Mouse (Mus musculus): ENCODE data around the gene Ppm1h.

Ppm1h gene

DNA sequence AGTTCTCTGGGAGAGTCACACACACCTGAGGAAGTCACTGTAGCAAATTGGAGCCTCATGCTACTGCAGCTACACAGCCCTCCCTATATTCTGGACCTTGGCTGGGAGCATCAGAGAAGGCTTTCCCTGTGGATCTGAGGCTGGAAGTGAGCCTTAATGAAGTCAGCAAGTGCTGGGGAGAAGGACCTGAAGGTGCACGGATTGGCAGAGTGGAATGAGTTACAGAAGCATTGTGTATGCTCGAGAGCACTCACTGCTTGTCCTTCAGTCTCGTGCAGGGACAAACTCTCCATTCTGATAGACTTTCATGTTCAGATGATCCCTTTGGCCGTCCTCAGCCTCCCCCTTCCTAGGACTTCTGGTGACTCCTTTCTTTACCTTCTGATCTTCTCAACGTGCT, 26.3 kb downstream of the Ppm1h start:
- no peak for DNase-seq (ENCODE audit: low spot score)

DNA sequence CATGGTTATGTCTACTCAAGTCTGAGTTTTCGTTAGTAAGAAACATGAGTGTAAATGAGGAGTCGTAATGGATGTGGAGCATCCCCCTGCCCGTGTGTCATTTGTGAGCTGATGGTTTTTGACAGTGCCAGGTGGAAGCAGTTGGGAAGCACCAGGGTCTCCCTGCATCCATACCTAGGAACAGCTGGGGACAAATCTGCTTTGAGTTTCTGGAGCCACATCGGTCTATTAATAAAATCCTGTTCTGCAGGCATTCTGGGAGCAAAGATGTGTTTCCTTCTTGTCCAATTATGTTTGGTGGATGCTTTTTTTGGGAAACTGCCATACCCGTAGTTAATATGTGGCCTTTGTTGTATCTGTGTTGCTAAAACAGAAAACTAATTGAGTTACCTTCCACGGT, 26.9 kb downstream of the Ppm1h start:
- no peak for DNase-seq (ENCODE audit: low spot score)

DNA sequence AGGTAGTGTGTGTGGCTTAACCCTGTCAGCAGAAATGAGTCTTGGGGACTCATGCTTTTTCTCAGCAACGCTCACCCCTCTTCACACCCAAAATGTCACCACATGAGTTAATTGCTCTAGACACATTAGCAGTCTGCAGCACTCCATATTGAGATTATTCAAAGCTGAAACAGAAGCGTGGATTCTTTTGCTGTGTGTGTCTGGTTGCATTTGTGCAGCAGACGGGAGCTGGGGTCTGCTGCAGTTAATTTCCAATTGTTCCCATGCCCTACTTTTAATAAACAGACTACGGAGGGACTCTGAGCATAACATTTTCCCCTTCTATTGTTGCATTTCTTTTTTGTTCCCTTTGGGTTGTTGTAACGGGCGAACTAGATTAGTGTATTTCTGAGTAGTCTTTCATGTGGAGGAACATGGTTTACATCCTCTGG, 32.8 kb downstream of the Ppm1h start:
- no peak for DNase-seq (ENCODE audit: low spot score)

DNA sequence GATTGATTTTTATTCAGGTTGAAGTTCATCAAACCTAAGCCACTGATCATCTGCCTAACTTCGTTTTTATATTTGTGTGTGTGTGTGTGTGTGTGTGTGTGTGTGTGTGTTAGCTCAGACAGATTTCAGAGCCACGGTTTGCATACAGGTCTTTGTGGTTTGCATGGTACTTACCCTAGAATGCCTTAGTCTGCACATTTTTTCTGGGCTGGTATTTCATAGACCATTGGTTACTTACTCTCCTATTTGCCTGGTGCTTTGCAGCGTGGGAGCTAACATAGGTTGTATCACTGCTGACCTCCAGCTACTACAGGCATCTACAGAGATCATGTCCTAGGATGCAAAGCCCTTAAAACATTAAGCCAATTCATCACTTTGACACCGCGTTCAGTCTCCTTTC, 33.7 kb downstream of the Ppm1h start:
- no peak for DNase-seq (ENCODE audit: low spot score)

DNA sequence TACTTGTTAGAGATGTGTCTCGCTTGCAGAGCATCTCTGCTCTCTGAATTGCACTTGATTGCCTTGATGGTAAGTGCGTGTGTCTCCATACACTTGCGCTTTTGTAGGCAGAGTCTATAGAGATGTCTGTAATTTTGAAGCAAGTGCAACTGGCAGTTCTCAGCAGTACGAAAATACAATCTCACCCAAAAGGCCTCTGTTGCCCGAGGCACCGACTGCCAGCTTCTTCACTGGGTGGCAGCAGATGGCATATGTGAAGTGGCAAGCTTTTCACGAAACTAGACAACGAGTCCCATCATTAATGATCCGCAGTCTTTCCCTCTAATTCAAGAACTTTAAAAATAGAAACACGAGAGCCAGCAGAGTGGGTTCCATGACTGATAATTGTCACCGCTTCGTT, 37.3 kb downstream of the Ppm1h start:
- DNase-seq (ENCODE audit: low spot score): no peak

DNA sequence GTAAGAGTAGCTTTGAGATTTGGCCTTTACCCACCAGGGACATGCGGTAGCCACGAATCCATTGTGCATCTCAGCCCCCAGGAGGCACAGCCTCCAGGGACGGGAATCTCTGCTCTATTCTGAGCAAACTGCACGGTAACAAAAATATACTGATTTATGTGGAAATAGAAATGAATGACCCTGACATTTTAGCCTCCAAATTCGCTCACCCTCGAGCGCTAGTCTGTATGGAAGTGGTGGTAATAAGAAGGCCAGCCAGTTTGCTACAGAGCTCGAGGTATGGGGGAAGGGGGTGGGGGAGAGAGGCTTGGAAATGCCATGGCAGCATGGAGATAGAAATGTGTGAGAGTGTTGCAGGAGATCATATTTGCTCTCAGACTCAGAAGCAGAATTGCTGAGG, 37.7 kb downstream of the Ppm1h start:
- no peak for DNase-seq (ENCODE audit: low spot score)

DNA sequence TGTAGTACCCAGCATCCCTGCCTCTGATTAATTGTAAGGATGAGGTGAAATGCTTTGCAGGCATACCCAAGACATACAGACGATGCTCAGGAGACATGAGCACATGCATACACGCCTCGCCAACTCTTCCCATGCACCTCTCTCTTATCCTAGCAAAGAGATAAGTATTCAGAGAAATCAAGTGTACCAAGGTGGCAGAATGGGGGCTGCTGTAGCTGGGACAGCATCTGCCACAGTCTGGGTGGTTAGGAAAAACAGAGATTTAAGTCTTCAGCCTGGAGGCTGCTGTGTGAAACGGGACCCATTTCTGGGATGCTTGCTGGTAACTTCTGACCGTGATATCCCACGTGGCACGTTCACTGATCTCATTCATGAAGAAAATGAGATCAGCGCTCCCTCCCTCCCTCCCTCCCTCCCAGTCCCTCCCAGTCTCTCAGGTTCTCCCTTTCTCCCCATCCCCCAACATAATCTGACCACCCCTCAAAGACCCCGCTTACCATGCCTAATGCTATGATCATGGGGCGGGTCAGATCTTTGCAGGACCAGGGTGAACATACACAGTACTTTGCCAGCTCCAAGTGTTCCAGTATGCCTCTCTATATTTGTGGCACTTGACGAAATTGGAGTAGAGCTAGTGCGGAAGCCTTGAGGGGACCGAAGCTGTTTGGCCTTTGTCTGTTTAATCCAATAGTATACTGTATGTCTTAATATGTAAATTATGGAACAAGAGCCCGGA, 38.3 kb downstream of the Ppm1h start:
- no peak for DNase-seq (ENCODE audit: low spot score)

DNA sequence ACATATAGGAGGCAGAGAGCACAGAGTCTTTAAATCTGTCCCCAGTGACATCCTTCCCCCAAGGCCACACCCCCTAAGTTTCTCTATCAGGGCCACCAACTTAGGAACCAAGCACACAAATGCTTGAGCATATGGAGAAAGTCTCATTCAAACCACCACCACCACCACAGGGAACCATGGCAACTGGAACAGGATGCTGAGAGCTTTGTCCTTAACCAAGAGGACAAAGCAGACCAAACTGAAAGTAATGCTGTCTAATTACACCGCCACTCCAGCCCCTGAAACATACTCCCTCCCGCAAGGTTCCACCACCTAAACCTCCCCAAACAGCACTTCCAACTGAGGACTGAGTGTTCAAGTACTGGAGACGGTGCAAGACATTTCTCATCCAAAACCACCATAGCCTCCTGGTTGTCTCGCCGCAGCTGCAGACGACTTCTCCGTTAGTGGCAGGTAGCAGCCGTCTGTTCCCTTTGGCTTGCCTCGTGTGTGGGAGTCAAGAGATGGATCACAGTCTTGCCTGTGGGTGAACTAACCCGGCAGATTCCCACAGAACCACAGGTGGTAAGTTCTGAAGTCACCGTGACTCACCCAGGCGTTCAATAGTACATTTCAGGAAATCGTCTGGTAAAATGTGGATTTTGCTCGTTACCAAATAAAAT, 39.3 kb downstream of the Ppm1h start:
- no peak for DNase-seq (ENCODE audit: low spot score)

DNA sequence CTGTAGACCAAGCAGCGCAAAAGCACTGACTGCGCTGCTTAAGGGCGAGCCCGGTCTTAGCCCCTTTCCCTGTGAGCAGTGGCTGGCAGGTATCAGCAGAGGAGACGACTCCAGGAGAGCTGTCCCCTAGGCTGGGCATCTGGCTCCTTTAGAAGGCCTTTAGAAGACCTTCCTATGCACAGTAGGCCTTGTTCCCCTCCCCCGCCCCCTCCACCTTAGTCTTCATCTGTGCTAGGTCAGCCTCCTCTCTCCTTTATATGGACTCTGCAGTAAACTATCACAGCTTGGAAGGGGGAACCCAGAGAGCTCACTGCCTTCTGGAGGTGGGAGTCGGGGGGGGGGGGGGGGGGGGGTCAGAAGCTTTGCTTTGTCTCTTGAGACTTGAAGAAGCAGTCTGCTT, 40.4 kb downstream of the Ppm1h start:
- DNase-seq (ENCODE audit: low spot score): no peak

DNA sequence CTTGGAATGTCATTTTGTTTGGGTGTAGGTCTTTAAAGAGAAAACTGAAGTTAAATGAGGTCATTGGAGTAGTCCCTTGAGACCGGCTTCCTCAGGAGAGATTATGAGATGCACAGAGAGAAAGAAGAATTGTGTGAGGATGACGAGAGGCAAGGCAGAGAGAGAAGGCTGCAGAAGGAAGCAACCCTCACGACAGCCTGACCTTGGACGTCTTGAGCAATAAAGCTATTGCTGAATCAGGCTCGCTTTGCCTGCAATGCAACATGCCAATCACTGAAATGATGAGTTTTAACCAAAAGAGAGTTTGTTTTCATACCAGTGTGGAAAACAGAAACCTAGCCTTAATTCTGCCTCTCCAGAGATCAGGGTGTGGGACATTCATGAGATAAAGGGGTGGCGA, 43.5 kb downstream of the Ppm1h start:
- no peak for DNase-seq (ENCODE audit: low spot score)

DNA sequence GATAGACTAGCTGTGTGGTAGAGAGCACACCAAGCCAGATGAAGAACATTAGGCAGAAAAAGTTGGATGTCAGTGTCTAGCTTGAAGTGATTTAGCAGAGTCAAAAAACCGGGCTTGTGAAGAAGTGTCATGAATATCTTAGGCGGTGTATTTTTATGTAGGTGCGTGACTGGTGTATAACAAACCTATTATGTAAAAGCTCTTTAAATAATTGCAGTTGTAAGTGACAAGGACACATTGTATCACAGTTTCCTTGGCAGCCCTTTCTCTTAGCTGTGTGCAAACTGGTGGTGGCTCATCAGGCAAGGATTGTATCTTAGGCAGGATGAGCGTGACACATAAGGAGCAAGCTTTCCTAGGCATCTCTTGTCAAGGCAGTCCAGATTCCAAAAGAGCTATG, 46.1 kb downstream of the Ppm1h start:
- no peak for DNase-seq (ENCODE audit: low spot score)

DNA sequence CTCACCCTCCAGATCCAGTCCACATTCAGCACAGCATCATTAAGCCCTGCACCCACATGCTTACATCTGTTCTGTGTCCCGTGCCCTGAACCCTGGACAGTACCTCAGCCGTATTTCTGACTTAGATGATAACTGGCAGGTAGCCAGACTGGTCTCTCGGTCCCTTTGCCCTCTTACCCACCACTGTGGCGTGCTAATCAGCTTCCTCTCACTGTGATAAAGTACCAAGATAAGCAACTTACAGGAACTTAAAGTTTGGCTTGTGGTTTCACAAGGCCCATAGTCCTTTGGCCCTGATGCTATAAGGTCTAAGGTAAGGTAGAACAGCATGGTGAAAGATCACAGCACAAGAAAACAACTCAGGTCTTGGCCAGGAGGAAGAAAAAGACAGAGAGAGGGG, 48.7 kb downstream of the Ppm1h start:
- peak; percentile 23 for DNase-seq (ENCODE audit: low spot score)

DNA sequence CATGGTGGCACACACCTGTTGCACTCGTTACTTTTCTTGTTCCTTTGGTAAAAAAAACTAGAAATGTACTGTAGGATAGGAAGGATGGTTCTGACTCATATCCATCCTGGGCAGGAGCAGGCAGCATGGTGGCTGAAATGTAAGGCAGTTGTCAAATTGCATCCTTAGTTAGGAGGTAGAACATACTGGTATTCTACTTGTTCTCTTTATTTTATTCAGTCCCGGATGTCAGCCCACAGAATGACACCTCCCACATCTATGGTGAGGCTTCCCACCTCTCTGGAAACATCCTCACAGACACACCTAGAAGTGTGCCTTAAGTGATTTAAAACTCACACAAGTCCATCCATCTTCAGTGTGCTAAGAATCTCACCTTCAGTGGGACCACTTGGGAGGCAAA, 49.6 kb downstream of the Ppm1h start:
- no peak for DNase-seq (ENCODE audit: low spot score)

DNA sequence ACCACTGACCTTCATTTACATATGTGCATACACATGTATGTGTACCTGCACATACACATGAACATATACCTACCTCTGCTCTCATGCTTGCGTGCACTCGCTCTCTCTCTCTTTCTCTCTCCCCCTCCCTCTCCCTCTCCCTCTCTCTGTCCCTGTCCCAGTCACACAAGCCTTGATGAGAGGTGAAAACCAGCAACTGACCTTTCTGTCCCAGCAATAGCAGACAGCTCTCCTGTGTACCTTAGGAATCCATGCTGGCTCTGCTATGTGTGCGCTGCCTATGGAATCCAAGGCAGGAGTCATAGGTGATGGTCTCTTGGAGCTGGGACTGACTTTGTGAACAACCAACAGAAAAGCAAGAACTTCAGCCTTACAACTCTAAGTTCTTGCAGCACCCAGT, 53.6 kb downstream of the Ppm1h start:
- DNase-seq (ENCODE audit: low spot score): no peak

DNA sequence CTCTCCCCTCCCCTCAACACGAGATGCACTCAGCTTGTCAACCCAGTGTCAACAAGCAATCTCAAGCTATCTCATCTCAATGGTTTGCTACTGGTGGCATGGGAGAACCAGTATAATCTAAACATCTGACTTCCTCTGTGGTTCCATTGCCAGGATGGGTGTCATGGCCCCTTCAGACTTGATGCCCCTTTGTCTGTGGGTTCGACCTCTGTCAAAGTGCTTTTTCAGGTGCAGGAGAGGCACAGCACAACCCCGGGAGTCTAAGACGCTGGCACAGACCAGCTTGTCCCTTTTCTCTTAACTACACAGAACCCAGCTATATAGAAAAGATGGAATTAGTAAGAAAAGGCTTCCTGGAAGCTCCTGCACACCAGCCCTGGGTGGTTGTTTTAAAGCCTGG, 56.0 kb downstream of the Ppm1h start:
- DNase-seq (ENCODE audit: low spot score): no peak

DNA sequence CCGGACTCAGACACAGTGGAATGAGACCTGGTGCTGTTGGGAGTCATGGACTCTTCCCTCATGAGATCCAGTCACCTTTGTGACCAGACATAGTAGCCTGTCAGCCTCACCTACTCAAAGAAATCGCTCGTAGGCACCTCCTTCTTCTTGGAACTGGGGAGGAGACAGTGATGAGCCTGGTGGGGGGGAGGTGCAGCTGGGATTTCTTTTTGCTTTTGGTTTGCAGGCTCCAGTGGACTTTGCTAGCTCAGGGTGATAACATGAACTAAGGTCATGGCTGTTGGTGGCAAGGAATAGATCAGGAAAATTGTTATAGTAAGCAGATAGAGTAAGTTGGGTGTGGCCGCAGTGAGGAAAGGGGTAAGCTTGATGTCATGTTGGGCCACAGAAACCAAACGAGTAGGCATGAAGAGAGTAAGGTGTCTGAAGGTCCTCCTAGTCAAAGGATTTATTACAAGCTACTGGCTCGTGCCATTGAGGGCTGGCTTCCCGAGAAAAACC, 56.8 kb downstream of the Ppm1h start:
- DNase-seq (ENCODE audit: low spot score): no peak

DNA sequence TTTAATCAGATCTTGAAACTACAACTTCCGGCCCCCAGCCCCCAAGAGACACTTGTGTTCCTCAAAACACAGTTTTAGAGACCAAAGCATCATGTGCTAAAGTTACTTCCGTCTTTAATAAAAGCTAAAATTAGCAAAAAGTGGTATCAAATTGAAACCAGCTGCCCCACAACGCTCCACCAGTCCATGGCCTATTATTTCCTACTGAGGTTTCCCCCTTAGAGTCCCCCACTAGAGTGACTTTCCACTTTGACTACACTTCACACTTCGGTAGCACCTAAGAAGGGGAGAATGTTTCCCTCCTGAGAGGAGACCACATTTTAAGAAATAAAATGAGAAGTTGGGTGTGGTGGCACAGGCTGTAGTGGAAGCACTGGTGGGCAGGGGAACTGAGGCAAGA, 58.3 kb downstream of the Ppm1h start:
- no peak for DNase-seq (ENCODE audit: low spot score)

DNA sequence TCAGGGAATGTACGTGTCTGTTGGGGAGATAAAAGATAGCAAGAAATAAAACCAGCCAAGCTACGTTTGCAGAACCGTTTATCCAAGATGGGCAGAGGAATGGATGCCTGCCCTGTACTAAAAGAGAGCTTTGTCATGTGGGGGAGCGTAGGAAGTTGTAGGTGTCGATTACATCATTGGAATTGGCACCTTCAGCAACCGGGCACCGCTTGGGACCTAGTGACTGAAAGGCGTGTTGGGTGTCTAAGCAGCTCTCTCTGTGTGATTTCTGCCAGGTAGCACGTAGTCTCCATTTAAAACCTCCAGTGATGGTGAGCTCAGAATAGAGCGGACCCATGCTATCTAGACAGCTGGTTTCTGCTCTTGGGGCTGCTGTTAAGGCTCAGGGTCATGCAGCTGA, 60.0 kb downstream of the Ppm1h start:
- DNase-seq (ENCODE audit: low spot score): no peak

DNA sequence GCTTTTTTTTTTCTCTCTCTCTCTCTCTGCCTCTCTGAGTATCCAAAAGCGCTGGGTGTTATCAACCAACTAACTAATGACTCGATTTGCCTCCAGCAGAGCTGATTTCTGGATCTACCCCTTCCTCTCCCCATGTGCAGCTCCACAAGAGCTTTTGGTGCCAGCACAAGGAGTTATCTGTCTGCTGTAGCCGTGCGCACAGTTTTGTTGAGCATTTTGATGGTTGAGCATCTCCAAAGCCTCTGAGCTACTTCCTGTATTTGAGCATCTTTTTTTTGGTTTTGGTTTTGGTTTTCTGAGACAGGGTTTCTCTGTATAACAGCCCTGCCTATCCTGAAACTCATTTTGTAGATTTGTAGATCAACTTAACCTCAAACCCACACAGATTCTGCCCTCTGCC, 60.5 kb downstream of the Ppm1h start:
- DNase-seq (ENCODE audit: low spot score): no peak

DNA sequence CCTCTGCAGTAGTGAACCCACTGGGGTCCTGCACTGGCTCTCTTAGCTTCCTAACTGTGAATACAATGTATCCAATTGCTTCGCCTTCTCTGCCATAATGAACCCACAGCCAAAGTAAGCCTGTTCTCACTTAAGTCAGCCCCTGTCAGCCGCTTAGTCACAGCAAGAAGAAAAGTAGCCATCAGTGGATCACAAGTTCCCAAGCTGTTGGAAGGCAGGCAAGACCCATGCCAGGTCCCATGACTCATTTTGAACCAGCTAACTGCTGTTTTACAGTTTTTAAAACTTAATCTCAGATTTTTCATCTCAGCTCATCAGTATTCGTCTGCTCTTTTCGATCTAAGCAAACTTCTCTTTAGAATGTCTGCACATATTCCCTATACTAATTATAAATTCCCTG, 61.6 kb downstream of the Ppm1h start:
- no peak for DNase-seq (ENCODE audit: low spot score)

DNA sequence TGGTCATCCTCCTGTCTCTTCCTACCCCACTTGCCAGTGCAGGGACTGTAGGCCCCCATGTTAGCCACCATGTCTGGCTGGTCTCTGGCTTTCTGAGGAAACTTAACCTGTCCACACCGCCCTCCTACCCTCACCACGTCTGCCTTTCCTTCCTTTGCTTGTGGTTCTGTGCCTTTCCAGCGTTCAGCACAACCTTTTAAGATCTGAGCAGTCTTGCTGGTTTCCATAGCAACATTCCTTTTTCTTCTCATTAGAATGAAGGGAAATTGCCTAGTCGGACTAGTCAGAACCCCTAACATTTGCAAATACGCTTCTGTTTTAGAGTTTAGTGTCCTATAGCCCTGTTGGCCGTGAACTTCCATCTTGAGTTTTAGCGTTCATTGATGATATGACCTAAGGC, 62.6 kb downstream of the Ppm1h start:
- DNase-seq (ENCODE audit: low spot score): no peak

DNA sequence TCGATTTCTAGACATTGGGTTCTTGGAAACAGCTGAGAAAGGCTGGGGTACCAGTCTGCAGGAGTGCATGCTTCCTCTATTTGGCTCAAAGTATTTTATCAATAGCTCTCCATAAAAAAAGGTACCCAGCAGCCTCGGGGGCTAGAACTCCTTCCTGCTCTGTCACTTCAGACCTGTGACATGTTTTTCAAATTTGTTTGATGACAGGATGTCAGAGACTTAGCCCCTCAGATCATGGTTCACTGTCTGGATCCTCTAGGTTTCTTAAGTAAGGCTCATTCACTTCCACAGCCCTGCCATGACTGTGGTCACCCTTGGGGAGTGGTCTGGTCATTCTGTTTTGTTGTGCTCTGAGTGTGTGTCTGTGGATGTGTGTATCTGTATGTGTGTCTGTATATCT, 63.6 kb downstream of the Ppm1h start:
- no peak for DNase-seq (ENCODE audit: low spot score)

DNA sequence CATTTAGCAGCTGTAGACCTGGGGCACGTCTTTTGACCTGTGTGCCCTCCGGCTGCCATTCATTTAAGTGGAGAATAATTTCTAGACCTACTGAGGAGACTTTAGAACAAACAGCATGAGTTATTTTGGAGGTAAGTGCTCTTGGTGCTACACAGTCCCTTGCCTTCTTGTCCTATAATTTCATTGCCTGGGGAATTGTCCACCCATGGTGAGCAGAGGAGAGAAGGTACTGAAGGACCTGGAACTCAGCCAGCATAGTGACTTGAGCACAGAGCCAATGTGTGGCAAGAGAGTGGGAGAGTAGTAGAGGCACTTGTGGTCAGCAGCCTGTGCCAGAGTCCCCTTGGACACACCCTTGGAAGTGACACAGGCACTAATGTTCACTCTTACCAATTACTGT, 64.8 kb downstream of the Ppm1h start:
- no peak for DNase-seq (ENCODE audit: low spot score)

DNA sequence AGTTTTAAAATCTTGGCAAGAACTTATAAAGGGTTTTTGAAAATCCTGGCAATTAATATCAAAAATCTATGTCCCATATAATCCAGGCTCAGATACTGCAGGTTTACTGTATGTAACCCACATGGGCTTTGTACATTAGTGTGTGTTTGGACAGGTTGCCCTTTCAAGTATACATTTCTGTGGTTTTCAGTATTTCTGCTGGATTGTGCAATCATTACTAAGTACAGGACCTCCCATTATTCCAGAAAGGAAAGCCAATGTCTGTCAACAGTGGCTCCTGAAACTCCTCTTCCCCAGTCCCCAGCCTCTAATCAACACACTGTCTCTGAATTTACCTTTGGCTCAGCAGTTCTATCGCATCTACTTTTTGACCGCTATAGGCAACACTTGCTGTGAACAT, 66.4 kb downstream of the Ppm1h start:
- no peak for DNase-seq (ENCODE audit: low spot score)
